Mouse (Mus musculus) frontal cortex, postnatal 10 days (tissue): ENCODE data around the gene Nfib.
A peak's percentile ranks its signal among the peaks of the same experiment; 100 is the strongest.

Experiments used
- DNase-seq, 2 experiments: peaks; one replicate each; pipeline ENCODE4 v3.0.0; 2022; ENCODE audit warnings: low spot score in 2 of 2, mixed read lengths in 1 of 2

Nfib gene

GRCm38 (mm10) chr4:82499238-82499637 lies 206.3 kb downstream of the Nfib start:
- no peak for DNase-seq

GRCm38 (mm10) chr4:82497671-82498631 lies 207.6 kb downstream of the Nfib start:
- DNase-seq = no peak

DNA sequence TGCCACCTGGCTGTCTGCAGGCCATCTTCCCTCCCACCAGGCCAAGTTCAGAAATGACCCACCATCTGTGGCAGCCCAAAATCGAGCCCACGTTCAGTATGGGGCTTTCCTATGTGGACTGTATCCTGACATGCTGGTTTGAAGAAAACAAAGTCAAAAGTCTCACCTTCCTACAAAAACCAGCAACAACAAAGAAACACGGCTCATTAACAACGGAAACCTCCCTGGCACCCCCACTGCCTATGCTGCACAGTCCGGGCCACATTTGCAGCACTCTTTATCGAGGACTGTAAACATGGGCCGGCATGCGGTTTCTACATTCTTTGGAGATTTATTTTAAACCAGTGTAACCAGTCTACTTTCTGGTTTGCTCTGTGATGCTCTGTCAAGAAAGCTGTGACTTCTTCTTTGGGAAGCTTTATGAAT lies 208.4 kb downstream of the Nfib start:
- no peak for DNase-seq

- DNase-seq = no peak
Measured at GRCm38 (mm10) chr4:82496383-82496782, 209.2 kb downstream of the Nfib start.

DNA sequence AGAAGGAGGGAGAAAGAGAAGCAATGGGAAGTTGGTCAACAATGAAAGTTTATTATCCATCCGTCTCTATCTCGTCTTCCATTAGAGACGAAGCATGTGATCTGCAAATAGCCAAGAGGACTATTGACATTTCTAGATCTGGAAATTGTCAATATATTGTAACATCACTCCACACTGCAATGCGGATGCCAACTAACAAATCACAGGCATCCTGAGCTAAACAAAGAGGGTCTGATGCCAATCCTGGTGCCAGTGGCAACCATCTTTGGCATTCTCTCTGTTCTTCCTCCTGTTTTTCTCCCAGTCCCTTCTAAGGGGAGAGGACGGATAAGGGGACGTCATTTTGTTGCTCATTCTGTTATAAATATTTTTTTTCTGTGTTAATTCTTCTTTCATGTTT lies 209.9 kb downstream of the Nfib start:
- no peak for DNase-seq

- peak; percentile 75 to 80 for DNase-seq
Measured at GRCm38 (mm10) chr4:82494829-82495228, 210.7 kb downstream of the Nfib start.

- DNase-seq = no peak
Measured at GRCm38 (mm10) chr4:82494424-82494823, 211.1 kb downstream of the Nfib start.

GRCm38 (mm10) chr4:82493865-82494264 lies 211.7 kb downstream of the Nfib start:
- DNase-seq = no peak

- no peak for DNase-seq
Measured at GRCm38 (mm10) chr4:82493363-82493762, 212.2 kb downstream of the Nfib start.

GRCm38 (mm10) chr4:82492737-82493136 lies 212.8 kb downstream of the Nfib start:
- no peak for DNase-seq

GRCm38 (mm10) chr4:82489939-82490338 lies 215.6 kb downstream of the Nfib start:
- no peak for DNase-seq

GRCm38 (mm10) chr4:82485910-82486309 lies 219.6 kb downstream of the Nfib start:
- no peak for DNase-seq

- DNase-seq = no peak
Measured at GRCm38 (mm10) chr4:82483871-82484270, 221.7 kb downstream of the Nfib start.

DNA sequence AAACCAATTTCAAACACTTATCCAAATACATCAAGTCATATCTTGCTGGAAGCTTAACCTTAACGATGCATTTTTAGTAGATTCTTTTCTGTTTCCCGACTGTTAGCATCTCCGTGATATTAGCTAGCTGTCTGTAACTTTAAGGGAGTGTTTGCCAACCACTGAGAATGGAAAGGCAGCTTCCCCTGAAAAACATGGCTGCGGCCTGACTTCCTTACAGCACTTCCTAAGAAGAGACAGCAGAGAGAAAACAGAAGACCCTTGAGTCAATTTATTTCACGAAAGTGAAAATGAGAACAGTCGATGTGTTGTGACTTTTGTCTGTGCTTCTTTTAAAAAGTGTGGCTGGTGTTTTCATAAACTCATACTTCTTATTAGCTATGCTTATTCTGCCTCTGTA lies 222.3 kb downstream of the Nfib start:
- no peak for DNase-seq

- DNase-seq = no peak
Measured at GRCm38 (mm10) chr4:82480635-82481034, 224.9 kb downstream of the Nfib start.

DNA sequence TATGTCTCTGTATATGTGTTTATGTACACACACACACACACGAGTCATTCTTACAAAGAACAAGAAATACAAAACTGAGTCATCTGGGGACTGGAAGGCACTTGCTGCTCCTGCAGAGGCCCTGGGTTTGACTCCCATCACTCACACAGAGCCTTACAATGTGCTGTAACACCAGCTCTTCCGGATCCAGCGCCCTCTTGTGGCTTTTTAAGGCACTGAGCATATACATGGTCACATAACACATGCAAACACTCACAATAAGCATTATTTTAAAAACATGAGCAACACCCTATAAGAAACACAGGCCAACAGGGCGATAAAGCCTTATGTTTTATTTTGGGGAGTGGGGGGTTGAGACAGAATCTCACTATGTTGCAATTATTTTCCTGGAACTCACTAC lies 226.2 kb downstream of the Nfib start:
- no peak for DNase-seq

DNA sequence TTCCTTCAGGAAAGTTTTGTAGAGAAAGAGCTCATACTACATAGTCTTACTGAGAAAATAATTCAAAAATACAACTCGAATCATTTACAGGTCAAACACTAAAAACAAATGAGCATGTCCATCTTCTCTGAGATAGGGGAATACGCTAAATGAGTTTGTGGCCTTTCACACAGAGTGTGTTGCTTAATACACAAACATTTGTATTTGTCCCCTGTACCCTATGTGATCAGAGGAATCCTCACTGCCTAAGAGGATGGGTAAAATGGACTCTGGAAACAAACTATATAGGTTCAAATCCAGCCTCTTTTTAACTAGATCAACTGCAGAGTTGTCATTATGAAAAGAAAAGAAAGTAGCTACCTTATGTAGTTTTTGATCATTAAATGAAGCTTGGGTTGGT lies 227.8 kb downstream of the Nfib start:
- no peak for DNase-seq

GRCm38 (mm10) chr4:82476411-82476810 lies 229.1 kb downstream of the Nfib start:
- no peak for DNase-seq

DNA sequence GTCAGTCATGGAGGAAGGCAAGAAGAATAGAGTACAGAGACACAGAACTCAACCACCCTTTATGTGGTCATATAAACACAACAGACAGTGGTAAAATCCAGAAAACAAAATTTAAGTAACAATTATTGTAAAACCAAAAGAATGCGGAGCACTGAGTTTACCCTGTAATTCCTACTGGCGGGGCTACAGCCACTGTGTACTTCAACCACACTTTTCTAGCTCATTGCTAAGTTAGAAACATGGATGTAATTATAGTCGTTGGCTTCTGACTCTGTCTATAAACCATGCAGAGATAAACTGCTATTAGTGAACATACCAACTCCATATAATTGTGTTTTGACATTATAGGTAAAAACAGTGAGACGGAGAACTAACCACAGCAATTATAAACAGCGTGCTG lies 231.2 kb downstream of the Nfib start:
- DNase-seq = no peak

DNA sequence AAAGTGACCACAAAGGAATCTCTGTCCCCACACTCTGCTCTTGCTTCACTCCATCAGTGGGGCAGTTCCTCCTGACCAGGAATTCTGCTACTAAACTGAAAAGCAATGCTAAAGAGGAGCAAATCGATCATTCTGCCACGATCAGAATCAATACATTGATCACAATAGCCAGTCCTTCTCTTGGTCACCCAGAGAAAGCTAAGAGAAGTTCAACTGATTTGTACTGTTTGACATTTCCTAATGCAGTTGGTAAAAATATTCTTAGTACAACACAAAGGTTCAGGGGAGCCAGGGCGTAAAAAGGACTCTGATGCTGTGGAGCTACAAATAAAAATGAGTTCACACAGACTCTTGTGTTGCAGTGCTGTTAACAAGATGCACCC lies 234.6 kb downstream of the Nfib start:
- DNase-seq = no peak

DNA sequence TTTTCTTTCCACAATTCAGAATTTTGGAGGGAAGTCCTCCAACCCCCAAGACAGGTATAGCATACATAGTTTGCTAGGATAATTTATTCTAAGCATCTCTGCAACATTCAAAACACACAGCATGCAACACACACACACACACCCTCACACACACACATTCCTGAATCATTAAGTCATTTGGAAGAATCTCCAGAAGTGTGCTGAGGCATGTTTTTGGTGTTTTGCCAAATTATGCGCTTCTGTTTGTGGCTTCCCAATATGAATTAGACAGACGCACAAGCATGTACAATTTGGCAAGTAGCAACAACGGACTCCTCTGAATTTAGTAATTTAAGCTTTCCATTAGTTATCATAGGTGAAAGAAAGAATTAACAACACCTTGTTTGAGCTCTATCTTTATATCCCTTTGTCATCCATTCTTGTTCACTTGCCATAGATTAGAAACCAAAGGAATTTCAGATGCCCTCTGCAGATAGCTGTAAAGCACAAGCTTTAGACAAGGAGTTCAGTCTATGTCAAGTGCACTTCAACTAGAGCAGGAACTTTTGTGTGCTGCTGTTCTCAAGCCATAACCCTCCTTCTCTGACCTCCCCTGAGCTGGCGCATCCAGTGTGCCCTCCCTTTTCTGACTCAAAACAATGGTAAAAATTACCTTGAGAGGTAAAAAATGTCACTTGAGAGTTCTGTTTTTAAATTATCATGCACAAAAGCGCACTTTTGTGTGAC lies 235.2 kb downstream of the Nfib start:
- DNase-seq = no peak

- no peak for DNase-seq
Measured at GRCm38 (mm10) chr4:82468944-82469343, 236.6 kb downstream of the Nfib start.

DNA sequence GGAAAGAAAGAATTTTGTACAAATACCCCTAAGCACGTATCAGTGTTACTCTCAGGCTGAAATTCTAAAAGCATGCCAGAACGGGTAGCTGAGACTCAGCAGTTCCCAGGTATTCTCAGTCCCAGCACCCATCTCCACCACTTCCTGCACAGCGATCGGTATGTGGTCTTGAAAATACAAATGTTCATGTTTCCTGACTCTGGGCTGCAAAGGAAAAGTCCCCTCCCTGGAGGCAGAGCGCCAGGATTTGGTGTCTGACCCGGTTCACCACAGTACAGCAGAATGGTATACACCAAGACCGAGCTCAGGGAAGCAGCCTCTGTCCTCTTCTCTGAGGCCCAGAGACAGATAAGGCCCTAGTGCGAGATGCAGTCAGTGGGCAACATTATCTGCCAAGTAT lies 238.8 kb downstream of the Nfib start:
- no peak for DNase-seq
